Mouse (Mus musculus) lung, postnatal 0 days (tissue): ENCODE data around the gene 9030025P20Rik. TPM values are rescaled to one million over a fixed set of nuclear protein-coding genes. Genes with fewer than 3 reads are reported as not detected.
"Not testable (repeated sequence)": the region's sequence is repeated elsewhere in the genome, so short reads cannot be mapped to it uniquely, and the experiment has no call there.

Experiments
- ATAC-seq: fragments of 200-750 bp; cut with Nextera tagmentation; 2 replicates; pipeline ENCODE4 v1.8.0; 2017; ENCODE audit warnings: moderate library complexity
- DNase-seq: peaks from one replicate; pipeline ENCODE4 v3.0.0-alpha.2; 2016; ENCODE audit warnings: low spot score
- H3K27ac ChIP-seq: fragments of 300-500 bp; sonication (generic); 2 replicates; pipeline ENCODE4 v1.5.1; 2014; ENCODE audit warnings: antibody characterized with exemption, mild to moderate bottlenecking, low read length, mixed read lengths
- H3K27me3 ChIP-seq: fragments of 300-500 bp; sonication (generic); replicated peaks from 2 replicates; pipeline ENCODE4 v1.6.1; 2014; ENCODE audit warnings: low read length, mixed read lengths; ENCODE audit not compliant: insufficient read depth
- H3K36me3 ChIP-seq: fragments of 300-500 bp; sonication (generic); 2 replicates; pipeline ENCODE4 v1.6.1; 2014; ENCODE audit warnings: low read length, mixed read lengths; ENCODE audit not compliant: insufficient read depth
- H3K4me1 ChIP-seq: fragments of 300-500 bp; sonication (generic); 2 replicates; pipeline ENCODE4 v1.6.1; 2014; ENCODE audit warnings: antibody characterized with exemption, low read depth, low read length, mixed read lengths; ENCODE audit not compliant: insufficient read depth
- H3K4me2 ChIP-seq: fragments of 300-500 bp; sonication (generic); replicated peaks from 2 replicates; pipeline ENCODE4 v1.6.1; 2014; ENCODE audit warnings: low read depth, mild to moderate bottlenecking, low read length, moderate library complexity, mixed read lengths
- H3K4me3 ChIP-seq: fragments of 300-500 bp; sonication (generic); 2 replicates; pipeline ENCODE4 v1.5.1; 2014; ENCODE audit warnings: low read depth, low read length
- H3K9ac ChIP-seq: fragments of 300-500 bp; sonication (generic); replicated peaks from 2 replicates; pipeline ENCODE4 v1.6.1; 2014; ENCODE audit warnings: low read depth, mild to moderate bottlenecking
- H3K9me3 ChIP-seq: fragments of 300-500 bp; sonication (generic); 2 replicates; pipeline ENCODE4 v1.6.1; 2016; ENCODE audit warnings: low read length, mixed read lengths
- CTCF ChIP-seq: IDR thresholded peaks from 2 replicates; pipeline ENCODE4 v1.5.1; 2016; ENCODE audit warnings: antibody characterized with exemption, mild to moderate bottlenecking
- EP300 ChIP-seq: IDR thresholded peaks from 2 replicates; pipeline ENCODE4 v1.6.1; 2016; ENCODE audit warnings: antibody characterized with exemption, mild to moderate bottlenecking, control low read depth
- WGBS: fragments of 180-500 bp; shearing (Covaris S2); extraction: QIAGEN DNeasy Blood & Tissue Kit; methylation state at CpG from one replicate; pipeline ENCODE4 v1.1.7; 2014; 5-methylcytosine and 5-hydroxymethylcytosine counted together
- polyA plus RNA-seq: library from polyadenylated mRNA; unstranded; fragments of >200 nt; fragmentation: Nextera tagmentation; extraction: Ambion mirVana; gene quantifications from 2 replicates; pipeline ENCODE4 v1.2.1, GENCODE M21; 2015

The 9030025P20Rik gene
- polyA plus RNA-seq, 1 experiment from 2014 or later: 7.6 TPM

DNA sequence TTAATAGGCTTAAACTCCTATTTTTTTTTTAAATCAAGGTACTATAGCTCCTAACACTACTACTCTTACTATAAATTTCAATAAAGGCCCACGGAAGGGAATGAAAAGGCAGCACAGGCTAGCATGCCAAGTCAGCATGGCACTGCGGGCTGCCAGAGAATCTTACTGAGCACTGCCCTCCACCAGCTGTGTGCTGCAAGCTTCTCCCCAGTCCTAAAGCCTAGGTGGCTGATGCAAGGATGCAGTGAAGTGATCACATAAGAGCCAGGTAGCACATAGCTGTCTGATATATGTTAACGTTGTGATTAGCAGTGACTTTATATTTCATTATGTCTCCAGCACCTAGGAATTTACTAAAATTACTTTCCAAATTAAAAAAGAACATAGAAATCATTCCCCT lies 18.3 kb upstream of the 9030025P20Rik start:
- no peak overlapping the region for H3K9ac ChIP-seq
- H3K36me3 ChIP-seq: no peaks in the 10 kb centered on the region
- no peaks in the 10 kb centered on the region for H3K27me3 ChIP-seq
- H3K27ac ChIP-seq: no peak overlapping the region
- H3K9me3 ChIP-seq: no peaks in the 10 kb centered on the region
- WGBS: 22% methylated on average over 3 of the region's 3 CpGs
- TF ChIP-seq EP300 (no peak), CTCF (no peak)
- peak overlapping the region; percentile 80 for H3K4me2 ChIP-seq
- ATAC-seq (no peak), DNase-seq (peak; percentile 25)
- H3K4me1 ChIP-seq: peaks cover 2% of the 10 kb centered on the region; the same call in 1 of the 2 replicates
- no peak overlapping the region for H3K4me3 ChIP-seq

DNA sequence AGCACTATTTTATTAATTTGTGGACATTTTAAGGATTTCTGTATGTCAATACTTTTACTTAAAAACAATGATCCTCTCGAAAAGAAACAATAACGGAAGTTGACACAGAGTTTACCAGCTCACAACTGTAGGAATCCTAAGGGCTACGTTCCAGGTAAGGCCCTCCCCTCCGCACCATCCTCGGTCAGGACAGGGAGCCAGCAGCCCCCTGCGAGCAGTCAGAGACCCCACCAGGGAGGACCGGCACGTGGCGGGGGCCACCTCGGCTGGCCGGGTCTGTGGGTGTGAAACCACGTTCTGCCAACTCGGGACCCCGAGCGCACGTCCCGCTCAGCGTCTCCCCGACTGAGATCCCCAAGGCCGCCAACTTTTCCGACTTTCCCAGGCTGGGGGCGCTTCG lies 17.7 kb upstream of the 9030025P20Rik start:
- peak overlapping the region; percentile 57 for H3K9ac ChIP-seq
- WGBS: 0% methylated on average over 15 of the region's 23 CpGs
- ATAC-seq (peak; percentile 11), DNase-seq (no peak)
- TF ChIP-seq EP300 (no peak), CTCF (no peak)
- no peaks in the 10 kb centered on the region for H3K27me3 ChIP-seq
- H3K4me1 ChIP-seq: peaks cover 2% of the 10 kb centered on the region; the same call in 1 of the 2 replicates
- H3K4me2 ChIP-seq: peak overlapping the region; percentile 80
- H3K9me3 ChIP-seq: no peaks in the 10 kb centered on the region
- H3K4me3 ChIP-seq: peak overlapping the region; percentile 63
- H3K36me3 ChIP-seq: no peaks in the 10 kb centered on the region
- peak overlapping the region; percentile 77; the same call in 1 of the 2 replicates for H3K27ac ChIP-seq

GRCm38 (mm10) chr17:14960951-14961556 lies 17.2 kb upstream of the 9030025P20Rik start, which contains the start of gene Phf10:
Gene Phf10 (minus strand): TSS chr17:14961273.
- not testable (repeated sequence) for H3K9me3 ChIP-seq, H3K4me1 ChIP-seq, H3K36me3 ChIP-seq, H3K27me3 ChIP-seq
- DNase-seq (peak; percentile 36), ATAC-seq (peak; percentile 88)
- Histone ChIP-seq H3K4me2 (peak within 1 kb of the TSS; percentile 80), H3K9ac (peak within 1 kb of the TSS; percentile 57), H3K4me3 (peak within 1 kb of the TSS; percentile 63), H3K27ac (peak within 1 kb of the TSS; percentile 77)
- WGBS: under 1% methylated on average over 31 of the region's 100 CpGs

DNA sequence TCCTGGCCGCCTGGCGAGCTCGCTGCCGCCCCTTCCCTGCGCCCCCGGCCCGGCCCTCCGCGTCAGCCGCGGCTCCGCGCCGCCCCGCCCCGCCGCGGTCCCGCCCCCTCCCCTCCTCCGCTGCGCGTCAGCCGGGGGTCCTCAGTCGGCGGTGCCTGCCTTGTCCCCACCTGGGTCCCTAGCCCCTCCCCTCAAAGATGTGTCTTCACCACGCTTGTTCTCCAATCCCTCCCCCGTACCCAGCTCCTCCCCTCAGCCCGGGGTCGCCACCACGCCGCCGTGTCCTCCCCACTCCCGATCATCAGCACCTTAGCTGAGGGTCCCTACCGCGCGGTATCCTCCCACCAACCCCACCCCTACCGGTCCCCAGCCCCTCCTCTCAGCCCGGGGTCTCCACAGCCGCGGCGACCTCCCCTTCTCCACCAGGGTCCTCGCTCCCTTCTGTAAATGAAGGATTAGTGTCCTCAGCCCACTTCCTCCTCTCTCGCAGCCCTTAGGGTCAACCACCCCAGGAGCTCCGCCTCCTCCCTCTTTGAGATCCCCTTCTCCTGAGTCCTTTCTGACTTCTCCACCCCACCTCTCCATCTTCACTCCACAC lies 16.6 kb upstream of the 9030025P20Rik start:
- H3K27me3 ChIP-seq, H3K27ac ChIP-seq, H3K4me1 ChIP-seq, H3K4me3 ChIP-seq, DNase-seq, H3K4me2 ChIP-seq, H3K9ac ChIP-seq, H3K36me3 ChIP-seq, H3K9me3 ChIP-seq: not testable (repeated sequence)
- WGBS: no CpG with 5 or more reads among the region's 44 CpGs
- ATAC-seq: peak; percentile 77

DNA sequence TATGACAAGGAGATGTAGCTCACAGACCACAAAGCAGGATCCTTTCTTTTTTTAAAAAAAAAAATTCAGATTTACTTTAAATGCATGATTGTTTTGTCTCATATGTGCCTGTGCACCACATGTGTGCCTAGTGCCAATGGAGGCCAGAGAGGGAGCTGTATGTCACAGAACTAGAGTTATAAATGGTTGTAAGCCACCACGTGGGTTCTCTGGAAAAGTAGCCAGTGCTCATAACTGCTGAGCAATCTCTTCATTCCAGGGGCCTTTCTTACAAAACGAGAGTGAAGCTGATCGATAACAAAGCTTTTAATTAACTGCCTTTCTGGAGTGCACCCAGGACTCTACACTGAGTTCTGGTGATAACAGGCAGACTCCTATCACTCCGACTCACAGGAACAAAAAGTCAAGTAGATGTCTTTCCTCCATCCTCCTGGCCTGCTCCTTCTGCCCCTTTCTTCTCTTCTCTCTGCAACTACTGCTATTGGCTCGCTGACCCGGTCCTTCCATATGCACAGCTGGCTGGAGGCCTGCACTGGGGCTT lies 9.8 kb upstream of the 9030025P20Rik start:
- H3K27me3 ChIP-seq, DNase-seq, H3K4me3 ChIP-seq, ATAC-seq, H3K4me2 ChIP-seq, H3K9me3 ChIP-seq, H3K9ac ChIP-seq, H3K27ac ChIP-seq, H3K36me3 ChIP-seq, H3K4me1 ChIP-seq: not testable (repeated sequence)
- WGBS: no CpG with 5 or more reads among the region's 6 CpGs

GRCm38 (mm10) chr17:14977718-14978361 lies 428 bp upstream of the 9030025P20Rik start:
- ATAC-seq, H3K4me1 ChIP-seq, DNase-seq, H3K36me3 ChIP-seq, H3K27ac ChIP-seq, H3K9me3 ChIP-seq, H3K9ac ChIP-seq, H3K4me2 ChIP-seq, H3K4me3 ChIP-seq, H3K27me3 ChIP-seq: not testable (repeated sequence)
- under 1% methylated on average over 4 of the region's 7 CpGs for WGBS

- not testable (repeated sequence) for H3K4me2 ChIP-seq, H3K27ac ChIP-seq, H3K27me3 ChIP-seq, H3K4me3 ChIP-seq, ATAC-seq, H3K9ac ChIP-seq, DNase-seq, H3K36me3 ChIP-seq, H3K4me1 ChIP-seq, H3K9me3 ChIP-seq
- WGBS: 73% methylated on average over 4 of the region's 5 CpGs
These were observed 11.9 kb downstream of the 9030025P20Rik start for GRCm38 (mm10) chr17:14990116-14990702.

DNA sequence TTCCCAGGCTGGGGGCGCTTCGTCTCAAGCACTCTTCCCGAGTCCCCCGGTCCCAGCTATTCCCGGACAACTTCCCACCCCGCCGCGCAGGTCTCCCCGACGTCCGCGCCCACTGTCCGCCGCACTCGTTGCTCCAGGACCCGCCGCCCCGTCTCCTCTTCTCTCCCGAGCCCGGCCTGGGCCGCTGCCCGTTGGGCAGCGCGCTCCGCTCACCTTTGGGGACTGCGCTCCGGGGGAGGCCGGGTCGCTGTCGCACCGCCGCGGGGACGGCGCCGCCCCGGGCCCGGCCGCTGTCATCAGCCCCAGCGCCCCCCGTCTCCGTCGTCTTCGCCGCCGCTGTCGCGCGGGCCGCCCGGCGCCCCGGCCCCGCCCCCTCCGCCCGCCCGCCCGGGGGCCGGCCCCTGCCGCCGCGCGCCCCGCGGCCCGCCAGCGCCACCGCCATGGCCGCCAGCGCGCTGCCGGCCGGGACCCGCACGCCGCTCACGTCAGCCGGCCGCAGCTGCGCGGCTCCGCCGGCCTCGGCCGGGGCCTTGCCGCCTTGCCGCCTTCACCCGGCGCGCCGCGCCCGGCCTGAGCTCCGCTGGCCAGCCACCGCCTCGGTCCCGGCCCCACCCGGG lies 14.4 kb downstream of the 9030025P20Rik start:
- not testable (repeated sequence) for H3K36me3 ChIP-seq, H3K9me3 ChIP-seq, H3K4me3 ChIP-seq, H3K4me2 ChIP-seq, H3K4me1 ChIP-seq, H3K27me3 ChIP-seq, DNase-seq, H3K9ac ChIP-seq, H3K27ac ChIP-seq
- no CpG with 5 or more reads among the region's 98 CpGs for WGBS
- ATAC-seq: peak; percentile 83
